26 mouse cellular contexts compared by ENCODE assay signal in the genomic region with DNA sequence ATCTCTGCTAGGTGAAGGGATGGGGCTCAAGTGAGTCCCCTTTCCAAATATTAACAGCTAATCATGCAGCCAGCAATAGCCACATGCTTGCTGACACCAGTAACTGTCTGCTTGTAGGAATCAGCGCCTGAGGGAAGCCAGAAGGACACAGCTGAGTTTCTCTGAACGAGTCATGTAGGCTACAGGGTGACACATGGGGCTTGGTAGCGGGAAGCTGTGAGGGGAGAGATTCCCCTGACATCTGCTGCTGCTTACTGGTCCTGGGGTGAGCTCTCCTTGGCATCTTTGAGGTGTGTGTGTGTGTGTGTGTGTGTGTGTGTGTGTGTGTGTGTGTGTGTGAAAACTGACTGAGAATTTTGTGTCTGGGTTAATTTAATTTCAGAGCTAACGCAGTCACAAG.
DNase-seq lines count a peak whose midpoint lies in the region; ATAC-seq and TF ChIP-seq lines count a peak whose summit lies in the region.
"Had no signal": no experiment of that assay in that cellular context is flagged by ENCODE, and none has a peak within 500 bp of the region (broad histone marks: within the 10 kb centered on the region; RNA-seq: fewer than 3 reads in every experiment).

No protein-coding gene starts in this region.

- no peak for ATAC-seq in forebrain, embryonic 14.5 days
- ATAC-seq in forebrain, embryonic 13.5 days, result no peak
- ATAC-seq in hindbrain, embryonic 13.5 days (ENCODE audit: low FRiP score), result 0 out of 2 replicates have a peak, but pooled peaks have one; percentile 21
- ATAC-seq in hindbrain, postnatal 0 days, result no peak
- peak; percentile 62; the same call in 1 of the 2 replicates for ATAC-seq in midbrain, embryonic 13.5 days
- no peak for ATAC-seq in midbrain, embryonic 16.5 days
- ATAC-seq in midbrain, postnatal 0 days (ENCODE audit: low FRiP score), result no peak
- ATAC-seq: intestine, postnatal 0 days; Patski had no signal

- H3K4me1 ChIP-seq in forebrain, embryonic 14.5 days (ENCODE audit: control insufficient read depth, insufficient read depth, low read length), result no peaks in the 10 kb centered on the region; the same call in 1 of the 2 replicates
- H3K4me1 ChIP-seq in forebrain, embryonic 13.5 days, result peaks cover 12% of the 10 kb centered on the region; the same call in 1 of the 2 replicates
- peaks cover 16% of the 10 kb centered on the region for H3K4me1 ChIP-seq in hindbrain, embryonic 13.5 days (replicated peaks)
- no peaks in the 10 kb centered on the region for H3K4me1 ChIP-seq in hindbrain, postnatal 0 days (ENCODE audit: insufficient read depth, low read length)
- H3K4me1 ChIP-seq in midbrain, embryonic 13.5 days (replicated peaks), result peaks cover 13% of the 10 kb centered on the region
- peaks cover 7% of the 10 kb centered on the region for H3K4me1 ChIP-seq in midbrain, embryonic 16.5 days (ENCODE audit: control insufficient read depth, insufficient read depth, low read length)
- H3K4me1 ChIP-seq in midbrain, postnatal 0 days (ENCODE audit: insufficient read depth, low read length), result no peaks in the 10 kb centered on the region
- H3K4me1 ChIP-seq: limb, embryonic 15.5 days had no signal

- H3K27ac ChIP-seq in forebrain, embryonic 14.5 days (ENCODE audit: low read depth, low read length), result no peak overlapping the region
- H3K27ac ChIP-seq in forebrain, embryonic 13.5 days, result no peak overlapping the region
- H3K27ac ChIP-seq in hindbrain, embryonic 13.5 days, result no peak overlapping the region
- H3K27ac ChIP-seq in hindbrain, postnatal 0 days, result no peak overlapping the region
- H3K27ac ChIP-seq in midbrain, embryonic 13.5 days, result no peak overlapping the region; the same call in 1 of the 2 replicates
- H3K27ac ChIP-seq in midbrain, embryonic 16.5 days (ENCODE audit: low read length), result no peak overlapping the region
- no peak overlapping the region for H3K27ac ChIP-seq in midbrain, postnatal 0 days (ENCODE audit: low read depth, low read length)
- H3K27ac ChIP-seq: limb, embryonic 15.5 days; liver, embryonic 14.5 days; stomach, postnatal 0 days had no signal

- H3K9ac ChIP-seq in forebrain, embryonic 14.5 days (ENCODE audit: low read length), result no peak overlapping the region
- H3K9ac ChIP-seq in forebrain, embryonic 13.5 days, result no peak overlapping the region
- H3K9ac ChIP-seq in hindbrain, embryonic 13.5 days, result no peak overlapping the region
- H3K9ac ChIP-seq in hindbrain, postnatal 0 days (replicated peaks; ENCODE audit: low read length), result no peak overlapping the region
- H3K9ac ChIP-seq in midbrain, embryonic 13.5 days (replicated peaks), result 0 out of 2 replicates have a peak overlapping the region, but pooled peaks have one; percentile 23
- no peak overlapping the region for H3K9ac ChIP-seq in midbrain, embryonic 16.5 days (ENCODE audit: low read depth, low read length)
- H3K9ac ChIP-seq in midbrain, postnatal 0 days (replicated peaks; ENCODE audit: low read length, poor library complexity, severe bottlenecking), result no peak overlapping the region
- H3K9ac ChIP-seq: limb, embryonic 15.5 days; liver, embryonic 14.5 days; lung, embryonic 14.5 days had no signal

- no peaks in the 10 kb centered on the region for H3K36me3 ChIP-seq in forebrain, embryonic 14.5 days (ENCODE audit: control insufficient read depth, insufficient read depth, low read length)
- H3K36me3 ChIP-seq in forebrain, embryonic 13.5 days (ENCODE audit: poor library complexity, severe bottlenecking), result peaks cover 3% of the 10 kb centered on the region; the same call in 1 of the 2 replicates
- H3K36me3 ChIP-seq in hindbrain, embryonic 13.5 days, result no peaks in the 10 kb centered on the region
- no peaks in the 10 kb centered on the region for H3K36me3 ChIP-seq in hindbrain, postnatal 0 days (ENCODE audit: insufficient read depth, low read length)
- H3K36me3 ChIP-seq in midbrain, embryonic 13.5 days, result no peaks in the 10 kb centered on the region
- H3K36me3 ChIP-seq in midbrain, embryonic 16.5 days (ENCODE audit: control insufficient read depth, insufficient read depth, low read length), result no peaks in the 10 kb centered on the region
- H3K36me3 ChIP-seq in midbrain, postnatal 0 days (ENCODE audit: insufficient read depth, low read length), result no peaks in the 10 kb centered on the region
- H3K36me3 ChIP-seq: G1E; limb, embryonic 15.5 days had no signal

- peak; percentile 46 for DNase-seq in forebrain, embryonic 14.5 days (ENCODE audit: low spot score)
- no peak for DNase-seq in hindbrain, postnatal 0 days (ENCODE audit: low spot score)
- DNase-seq in midbrain, postnatal 0 days (ENCODE audit: low spot score), result peak; percentile 26
- DNase-seq: adrenal gland, postnatal 36 days; B cell, adult 2 months; cerebellum, adult 11-12 months; cerebellum, postnatal 36 days; gastrocnemius, postnatal 10 days; heart, postnatal 10 days; kidney, postnatal 25 days; lung, embryonic 14.5 days; right cerebral cortex, postnatal 14 days; thymus, adult 2 months; thymus, postnatal 4 days had no signal

- no peaks in the 10 kb centered on the region for H3K27me3 ChIP-seq in forebrain, embryonic 14.5 days (replicated peaks; ENCODE audit: control insufficient read depth, insufficient read depth, low read length)
- H3K27me3 ChIP-seq in forebrain, embryonic 13.5 days, result no peaks in the 10 kb centered on the region
- H3K27me3 ChIP-seq in hindbrain, embryonic 13.5 days, result no peaks in the 10 kb centered on the region
- H3K27me3 ChIP-seq in hindbrain, postnatal 0 days (ENCODE audit: insufficient read depth, low read length), result no peaks in the 10 kb centered on the region
- no peaks in the 10 kb centered on the region for H3K27me3 ChIP-seq in midbrain, embryonic 13.5 days
- no peaks in the 10 kb centered on the region for H3K27me3 ChIP-seq in midbrain, embryonic 16.5 days (ENCODE audit: control insufficient read depth, insufficient read depth, low read depth, low read length)
- no peaks in the 10 kb centered on the region for H3K27me3 ChIP-seq in midbrain, postnatal 0 days (ENCODE audit: insufficient read depth, low read length)
- H3K27me3 ChIP-seq: CH12.LX; limb, embryonic 15.5 days had no signal

- H3K4me2 ChIP-seq in forebrain, embryonic 14.5 days (ENCODE audit: low read length), result no peak overlapping the region
- H3K4me2 ChIP-seq in forebrain, embryonic 13.5 days, result no peak overlapping the region
- H3K4me2 ChIP-seq in hindbrain, embryonic 13.5 days, result no peak overlapping the region
- H3K4me2 ChIP-seq in hindbrain, postnatal 0 days (ENCODE audit: low read depth, low read length), result no peak overlapping the region
- H3K4me2 ChIP-seq in midbrain, embryonic 13.5 days (replicated peaks), result no peak overlapping the region
- H3K4me2 ChIP-seq in midbrain, embryonic 16.5 days (ENCODE audit: low read length), result no peak overlapping the region
- H3K4me2 ChIP-seq in midbrain, postnatal 0 days (ENCODE audit: low read depth, low read length, poor library complexity, severe bottlenecking), result no peak overlapping the region
- H3K4me2 ChIP-seq: heart, embryonic 11.5 days; limb, embryonic 15.5 days; lung, embryonic 14.5 days had no signal

- 56% methylated on average over 4 of the region's 4 CpGs for WGBS in forebrain, embryonic 14.5 days
- WGBS in forebrain, embryonic 13.5 days, result 61% methylated on average over 4 of the region's 4 CpGs
- WGBS in hindbrain, embryonic 13.5 days, result 50% methylated on average over 4 of the region's 4 CpGs
- WGBS in hindbrain, postnatal 0 days, result 39% methylated on average over 4 of the region's 4 CpGs
- WGBS in midbrain, embryonic 13.5 days, result 56% methylated on average over 4 of the region's 4 CpGs
- WGBS in midbrain, embryonic 16.5 days, result 60% methylated on average over 4 of the region's 4 CpGs
- WGBS in midbrain, postnatal 0 days, result 52% methylated on average over 4 of the region's 4 CpGs

- no peak overlapping the region for H3K4me3 ChIP-seq in forebrain, embryonic 14.5 days (ENCODE audit: low read depth, low read length)
- H3K4me3 ChIP-seq in forebrain, embryonic 13.5 days, result no peak overlapping the region
- H3K4me3 ChIP-seq in hindbrain, embryonic 13.5 days, result no peak overlapping the region
- no peak overlapping the region for H3K4me3 ChIP-seq in hindbrain, postnatal 0 days (ENCODE audit: low read length)
- no peak overlapping the region for H3K4me3 ChIP-seq in midbrain, embryonic 13.5 days (replicated peaks)
- H3K4me3 ChIP-seq in midbrain, embryonic 16.5 days (ENCODE audit: low read depth, low read length), result no peak overlapping the region
- no peak overlapping the region for H3K4me3 ChIP-seq in midbrain, postnatal 0 days (ENCODE audit: low read depth, low read length)
- H3K4me3 ChIP-seq: limb, embryonic 15.5 days had no signal

- no peaks in the 10 kb centered on the region for H3K9me3 ChIP-seq in forebrain, embryonic 14.5 days (replicated peaks; ENCODE audit: control insufficient read depth, low read length)
- peaks cover 4% of the 10 kb centered on the region; the same call in 1 of the 2 replicates for H3K9me3 ChIP-seq in forebrain, embryonic 13.5 days (replicated peaks)
- H3K9me3 ChIP-seq in hindbrain, embryonic 13.5 days, result no peaks in the 10 kb centered on the region
- H3K9me3 ChIP-seq in hindbrain, postnatal 0 days (ENCODE audit: low read length), result no peaks in the 10 kb centered on the region
- H3K9me3 ChIP-seq in midbrain, embryonic 13.5 days, result no peaks in the 10 kb centered on the region
- H3K9me3 ChIP-seq in midbrain, embryonic 16.5 days (replicated peaks; ENCODE audit: control insufficient read depth, low read length, poor library complexity, severe bottlenecking), result no peaks in the 10 kb centered on the region
- no peaks in the 10 kb centered on the region for H3K9me3 ChIP-seq in midbrain, postnatal 0 days (ENCODE audit: low read length)
- H3K9me3 ChIP-seq: limb, embryonic 15.5 days had no signal

- TF ChIP-seq CTCF in hindbrain, postnatal 0 days (IDR thresholded peaks at IDR 0.05; ENCODE audit: low read depth), result no peak
- TF ChIP-seq CTCF in midbrain, postnatal 0 days (IDR thresholded peaks at IDR 0.05), result no peak

Comparison
In these comparisons a context has a peak if more than half of its experiments do, and no peak if none do; other contexts are left out.
1. ATAC-seq: peak in hindbrain, embryonic 13.5 days (single experiment) and midbrain, embryonic 13.5 days (single experiment); none in forebrain, embryonic 14.5 days (single experiment), forebrain, embryonic 13.5 days (single experiment), hindbrain, postnatal 0 days (single experiment), midbrain, embryonic 16.5 days (single experiment) and midbrain, postnatal 0 days (single experiment).